Mouse (Mus musculus) limb, embryonic 10.5 days (tissue): ENCODE data around the gene Rab25. TPM values are rescaled to one million over a fixed set of nuclear protein-coding genes. Genes with fewer than 3 reads are reported as not detected.
A peak's percentile ranks its signal among the peaks of the same experiment; 100 is the strongest.

ENCODE experiments used
- DNase-seq: peaks from one replicate; pipeline ENCODE4 v3.0.0-alpha.2; 2017; ENCODE audit warnings: low spot score
- H3K27ac ChIP-seq: fragments of 300-500 bp; sonication (generic); 2 replicates; pipeline ENCODE4 v1.5.1; 2016; ENCODE audit warnings: mild to moderate bottlenecking
- H3K27me3 ChIP-seq: fragments of 300-500 bp; sonication (generic); 2 replicates; pipeline ENCODE4 v1.6.1; 2016; ENCODE audit warnings: low read depth, mild to moderate bottlenecking; ENCODE audit not compliant: poor library complexity, severe bottlenecking
- H3K36me3 ChIP-seq: fragments of 300-500 bp; sonication (generic); 2 replicates; pipeline ENCODE4 v1.6.1; 2016; ENCODE audit warnings: mild to moderate bottlenecking, moderate library complexity
- H3K4me1 ChIP-seq: fragments of 300-500 bp; sonication (generic); 2 replicates; pipeline ENCODE4 v1.6.1; 2016
- H3K4me3 ChIP-seq: fragments of 300-500 bp; sonication (generic); 2 replicates; pipeline ENCODE4 v1.5.1; 2016; ENCODE audit warnings: mild to moderate bottlenecking, moderate library complexity
- H3K9me3 ChIP-seq: fragments of 300-500 bp; sonication (generic); replicated peaks from 2 replicates; pipeline ENCODE4 v1.6.1; 2016; ENCODE audit warnings: mild to moderate bottlenecking
- WGBS: fragments of 180-500 bp; shearing (Covaris S2); methylation state at CpG from one replicate; pipeline ENCODE4 v1.1.7; 2016; 5-methylcytosine and 5-hydroxymethylcytosine counted together
- polyA plus RNA-seq: library from polyadenylated mRNA; unstranded; fragments of >200 nt; fragmentation: Nextera tagmentation; extraction: Ambion mirVana; gene quantifications from 2 replicates; pipeline ENCODE4 v1.2.1, GENCODE M21; 2016

Gene Rab25
- polyA plus RNA-seq, 1 experiment from 2014 or later, result 3.7 TPM

GRCm38 (mm10) chr3:88544514-88544913, 3.6 kb downstream of the Rab25 start:
- no peak overlapping the region for H3K4me3 ChIP-seq
- H3K36me3 ChIP-seq, result peaks cover 27% of the 10 kb centered on the region
- H3K27ac ChIP-seq, result no peak overlapping the region
- WGBS, result 34% methylated on average over 5 of the region's 5 CpGs
- no peak for DNase-seq
- peaks cover 35% of the 10 kb centered on the region for H3K4me1 ChIP-seq
- no peaks in the 10 kb centered on the region for H3K9me3 ChIP-seq
- no peaks in the 10 kb centered on the region for H3K27me3 ChIP-seq

DNA sequence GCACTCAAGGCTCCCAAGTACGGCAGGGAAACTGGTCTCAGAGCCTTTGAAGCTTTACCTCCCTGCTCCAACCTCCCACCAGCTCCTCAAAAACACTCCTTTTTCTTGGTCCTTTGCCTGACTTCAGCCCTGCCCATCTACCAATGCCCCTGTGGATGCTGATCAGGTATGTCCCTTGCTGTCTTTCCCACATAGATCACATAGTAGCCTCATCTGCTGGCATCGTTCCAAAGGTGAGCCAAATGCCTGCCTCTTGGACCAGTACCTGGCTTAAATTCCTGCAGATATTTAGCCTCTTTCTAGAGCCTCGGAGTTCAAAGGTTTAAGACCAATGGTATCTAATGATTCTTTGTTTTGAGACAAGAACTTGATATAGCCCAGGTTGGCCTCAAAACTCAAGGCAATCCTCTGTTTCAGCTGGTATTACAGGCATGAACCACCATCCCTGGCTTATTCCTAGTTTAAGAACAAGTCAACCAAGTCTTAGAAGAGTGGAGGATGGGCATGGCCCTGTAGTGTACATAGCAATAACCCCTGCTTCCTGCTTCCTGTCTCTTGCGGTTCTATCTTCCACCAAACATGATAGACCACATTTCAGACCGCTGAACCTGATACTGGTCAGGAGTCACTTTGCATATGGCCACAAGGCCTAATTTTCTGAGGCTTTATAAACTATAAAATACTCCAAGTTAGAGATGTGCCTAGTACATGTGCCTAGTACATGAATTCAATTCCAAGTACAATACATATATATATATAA, 4.3 kb downstream of the Rab25 start:
- Histone ChIP-seq H3K4me3 (no peak overlapping the region), H3K36me3 (peaks cover 32% of the 10 kb centered on the region), H3K27ac (no peak overlapping the region), H3K9me3 (no peaks in the 10 kb centered on the region), H3K4me1 (peaks cover 39% of the 10 kb centered on the region), H3K27me3 (no peaks in the 10 kb centered on the region)
- no peak for DNase-seq
- 78% methylated on average over 5 of the region's 5 CpGs for WGBS

- 84% methylated on average over 8 of the region's 8 CpGs for WGBS
- Histone ChIP-seq H3K27ac (no peak overlapping the region), H3K4me1 (peaks cover 43% of the 10 kb centered on the region)
Measured at GRCm38 (mm10) chr3:88543174-88543573, 4.9 kb downstream of the Rab25 start.

GRCm38 (mm10) chr3:88542486-88542885, 5.6 kb downstream of the Rab25 start:
- Histone ChIP-seq H3K27ac (no peak overlapping the region), H3K36me3 (peaks cover 43% of the 10 kb centered on the region), H3K27me3 (no peaks in the 10 kb centered on the region), H3K9me3 (no peaks in the 10 kb centered on the region), H3K4me3 (no peak overlapping the region), H3K4me1 (peaks cover 47% of the 10 kb centered on the region)
- WGBS, result 80% methylated on average over 4 of the region's 4 CpGs
- no peak for DNase-seq

More at GRCm38 (mm10) chr3:88543174-88543573, 4.9 kb downstream of the Rab25 start:
- H3K9me3 ChIP-seq, result no peaks in the 10 kb centered on the region
- no peak overlapping the region for H3K4me3 ChIP-seq
- peaks cover 36% of the 10 kb centered on the region for H3K36me3 ChIP-seq
- H3K27me3 ChIP-seq, result no peaks in the 10 kb centered on the region
- no peak for DNase-seq

GRCm38 (mm10) chr3:88541622-88542401, 6.3 kb downstream of the Rab25 start:
- DNase-seq, result no peak
- WGBS, result 77% methylated on average over 7 of the region's 7 CpGs
- no peaks in the 10 kb centered on the region for H3K27me3 ChIP-seq
- peaks cover 54% of the 10 kb centered on the region for H3K4me1 ChIP-seq
- peaks cover 50% of the 10 kb centered on the region for H3K36me3 ChIP-seq
- H3K9me3 ChIP-seq, result no peaks in the 10 kb centered on the region
- H3K27ac ChIP-seq, result peak overlapping the region; percentile 17; the same call in 1 of the 2 replicates
- no peak overlapping the region for H3K4me3 ChIP-seq

GRCm38 (mm10) chr3:88540085-88540484, 8.0 kb downstream of the Rab25 start:
- peak; percentile 37 for DNase-seq
- H3K36me3 ChIP-seq, result peaks cover 67% of the 10 kb centered on the region
- H3K9me3 ChIP-seq, result no peaks in the 10 kb centered on the region
- H3K27me3 ChIP-seq, result no peaks in the 10 kb centered on the region
- H3K4me3 ChIP-seq, result no peak overlapping the region
- peaks cover 66% of the 10 kb centered on the region for H3K4me1 ChIP-seq
- 0 out of 2 replicates have a peak overlapping the region, but pooled peaks have one; percentile 1 for H3K27ac ChIP-seq
- 71% methylated on average over 5 of the region's 5 CpGs for WGBS

DNA sequence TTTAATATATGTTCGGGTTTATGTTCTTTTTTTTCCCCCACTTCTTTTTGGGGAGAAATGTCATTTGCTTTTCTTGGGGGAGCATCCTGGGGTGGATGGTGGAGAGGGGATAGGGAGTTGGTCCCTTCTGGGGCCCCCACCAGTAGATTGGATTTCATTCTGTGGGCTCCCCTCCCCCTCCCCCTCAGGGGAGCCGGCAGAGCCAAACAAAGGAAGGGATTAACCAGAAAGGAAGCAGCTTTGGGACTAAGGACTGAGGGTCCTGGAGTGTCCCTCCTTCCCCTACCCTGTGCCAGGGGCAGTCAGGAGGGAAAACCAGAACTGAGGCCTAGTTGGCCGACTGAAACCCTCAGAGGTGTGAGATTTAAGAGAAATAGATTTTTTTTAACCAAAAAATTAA, 8.7 kb downstream of the Rab25 start:
- no peaks in the 10 kb centered on the region for H3K9me3 ChIP-seq
- peak; percentile 46 for DNase-seq
- H3K27me3 ChIP-seq, result no peaks in the 10 kb centered on the region
- WGBS, result 32% methylated on average over 3 of the region's 3 CpGs
- H3K27ac ChIP-seq, result 0 out of 2 replicates have a peak overlapping the region, but pooled peaks have one; percentile 42
- peaks cover 74% of the 10 kb centered on the region for H3K36me3 ChIP-seq
- H3K4me1 ChIP-seq, result peaks cover 66% of the 10 kb centered on the region
- no peak overlapping the region for H3K4me3 ChIP-seq

GRCm38 (mm10) chr3:88538271-88539145, 9.6 kb downstream of the Rab25 start:
- Histone ChIP-seq H3K27ac (peak overlapping the region; percentile 43; the same call in 1 of the 2 replicates), H3K36me3 (peaks cover 83% of the 10 kb centered on the region), H3K4me1 (peaks cover 74% of the 10 kb centered on the region), H3K4me3 (peak overlapping the region; percentile 30), H3K27me3 (no peaks in the 10 kb centered on the region), H3K9me3 (no peaks in the 10 kb centered on the region)
- WGBS, result 51% methylated on average over 9 of the region's 9 CpGs
- DNase-seq, result peak; percentile 40

GRCm38 (mm10) chr3:88537146-88537545, 11.0 kb downstream of the Rab25 start:
- Histone ChIP-seq H3K27ac (peak overlapping the region; percentile 100), H3K4me1 (peaks cover 74% of the 10 kb centered on the region), H3K4me3 (peak overlapping the region; percentile 86), H3K36me3 (peaks cover 84% of the 10 kb centered on the region), H3K9me3 (no peaks in the 10 kb centered on the region), H3K27me3 (no peaks in the 10 kb centered on the region)
- DNase-seq, result no peak
- WGBS, result 77% methylated on average over 6 of the region's 6 CpGs

- Histone ChIP-seq H3K27me3 (no peaks in the 10 kb centered on the region), H3K4me3 (peak overlapping the region; percentile 86), H3K27ac (peak overlapping the region; percentile 100), H3K36me3 (peaks cover 77% of the 10 kb centered on the region), H3K4me1 (peaks cover 66% of the 10 kb centered on the region), H3K9me3 (no peaks in the 10 kb centered on the region)
- peak; percentile 78 for DNase-seq
- WGBS, result 16% methylated on average over 64 of the region's 64 CpGs
Measured at GRCm38 (mm10) chr3:88536103-88536930, 11.8 kb downstream of the Rab25 start.

DNA sequence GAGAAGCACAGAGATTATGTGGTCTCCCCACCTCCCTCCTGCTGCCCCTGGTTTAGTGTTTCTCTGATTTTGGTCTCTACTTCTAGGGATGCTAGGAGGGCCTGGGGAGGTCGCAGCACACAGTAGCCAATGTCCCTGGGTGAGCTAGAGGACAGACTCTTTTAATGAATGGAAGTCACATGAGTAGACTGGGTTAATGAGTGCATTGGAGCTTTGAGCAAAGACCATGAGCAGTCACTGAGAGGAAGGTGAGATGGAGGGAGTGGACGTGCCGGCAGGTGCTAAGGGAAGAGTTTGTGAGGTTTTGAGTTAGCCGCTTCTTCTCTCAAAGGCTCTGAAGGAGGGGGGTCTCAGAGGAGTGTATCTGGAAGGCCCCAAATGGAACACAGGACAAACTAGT, 12.6 kb downstream of the Rab25 start:
- WGBS, result 62% methylated on average over 4 of the region's 4 CpGs
- peaks cover 66% of the 10 kb centered on the region for H3K4me1 ChIP-seq
- no peaks in the 10 kb centered on the region for H3K27me3 ChIP-seq
- no peaks in the 10 kb centered on the region for H3K9me3 ChIP-seq
- peak overlapping the region; percentile 86 for H3K4me3 ChIP-seq
- peaks cover 69% of the 10 kb centered on the region for H3K36me3 ChIP-seq
- peak overlapping the region; percentile 100 for H3K27ac ChIP-seq
- no peak for DNase-seq

- Histone ChIP-seq H3K36me3 (peaks cover 64% of the 10 kb centered on the region), H3K4me3 (peak overlapping the region; percentile 86), H3K27me3 (no peaks in the 10 kb centered on the region), H3K4me1 (peaks cover 68% of the 10 kb centered on the region), H3K9me3 (no peaks in the 10 kb centered on the region), H3K27ac (peak overlapping the region; percentile 100)
- WGBS, result 24% methylated on average over 3 of the region's 3 CpGs
- no peak for DNase-seq
Measured at GRCm38 (mm10) chr3:88535005-88535404, 13.1 kb downstream of the Rab25 start.
